Mouse (Mus musculus): ENCODE measurements around the gene Mvp.

Mvp gene

GRCm38 (mm10) chr7:126988816-126989215, 25.6 kb downstream of the Mvp start:
- DNase-seq (ENCODE audit: low spot score) = no peak

DNA sequence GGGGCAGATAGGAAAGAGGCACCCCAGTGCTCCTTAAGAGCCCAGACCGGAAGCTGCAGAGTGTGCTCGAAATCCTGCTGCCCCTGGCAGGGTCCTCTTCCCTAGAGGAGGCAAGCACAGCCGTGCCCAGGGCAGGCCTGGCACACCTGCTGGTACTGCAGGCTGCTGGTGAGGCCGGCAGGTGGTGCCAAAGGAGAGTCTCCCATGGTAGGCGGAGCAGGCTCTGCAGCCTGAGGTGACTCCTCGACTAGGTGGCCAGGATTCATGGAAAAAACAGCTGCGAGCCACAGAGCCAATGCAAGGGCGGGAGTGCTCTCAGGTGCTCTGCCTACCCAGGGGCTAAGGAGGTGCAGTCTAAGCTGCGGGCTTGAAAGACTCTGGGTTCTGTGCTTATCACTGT, 28.1 kb downstream of the Mvp start:
- DNase-seq (ENCODE audit: low spot score) = peak; percentile 63

- DNase-seq (ENCODE audit: low spot score) = no peak
Observed at GRCm38 (mm10) chr7:126984667-126985444, 29.6 kb downstream of the Mvp start.

GRCm38 (mm10) chr7:126983113-126983512, 31.3 kb downstream of the Mvp start:
- DNase-seq (ENCODE audit: low spot score) = no peak

DNA sequence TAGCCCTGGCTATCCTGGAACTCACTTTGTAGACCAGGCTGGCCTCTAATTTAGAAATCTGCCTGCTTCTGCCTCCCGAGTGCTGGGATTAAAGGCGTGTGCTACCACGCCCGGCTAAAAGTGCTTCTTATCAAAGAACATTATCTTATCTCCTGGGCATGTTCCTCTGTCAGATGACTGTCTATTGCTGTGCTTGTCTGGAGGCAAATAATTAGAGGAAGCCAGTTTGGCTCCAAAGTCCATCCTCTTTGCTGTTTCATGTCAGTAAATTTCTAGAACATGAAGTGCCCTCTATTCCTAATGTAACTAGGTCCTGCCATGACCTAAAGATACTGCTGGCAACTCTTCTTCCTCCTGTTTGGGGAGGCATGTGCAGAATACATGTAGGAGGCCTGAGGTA, 32.4 kb downstream of the Mvp start:
- no peak for DNase-seq (ENCODE audit: low spot score)

DNA sequence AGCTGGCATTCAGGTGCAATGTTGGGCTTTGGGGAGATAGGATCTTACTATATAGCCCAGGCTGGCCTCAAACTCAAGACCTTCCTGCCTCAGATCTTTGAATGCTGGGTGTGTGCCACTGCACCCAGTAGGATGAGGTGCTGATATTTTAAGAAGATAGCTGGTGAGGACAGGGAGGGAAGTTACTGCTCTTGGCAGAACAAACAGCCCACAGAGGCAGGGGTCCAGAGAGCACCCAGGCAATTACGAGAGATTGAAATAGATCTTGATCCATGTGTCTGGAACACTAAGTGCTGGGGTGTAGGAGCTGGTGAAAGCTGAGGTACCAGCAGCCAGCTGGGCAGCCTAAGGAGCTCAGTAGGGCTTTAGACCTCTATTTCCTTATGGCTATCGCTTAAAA, 32.8 kb downstream of the Mvp start:
- DNase-seq (ENCODE audit: low spot score) = no peak

GRCm38 (mm10) chr7:126978841-126979240, 35.6 kb downstream of the Mvp start:
- DNase-seq (ENCODE audit: low spot score) = no peak

DNA sequence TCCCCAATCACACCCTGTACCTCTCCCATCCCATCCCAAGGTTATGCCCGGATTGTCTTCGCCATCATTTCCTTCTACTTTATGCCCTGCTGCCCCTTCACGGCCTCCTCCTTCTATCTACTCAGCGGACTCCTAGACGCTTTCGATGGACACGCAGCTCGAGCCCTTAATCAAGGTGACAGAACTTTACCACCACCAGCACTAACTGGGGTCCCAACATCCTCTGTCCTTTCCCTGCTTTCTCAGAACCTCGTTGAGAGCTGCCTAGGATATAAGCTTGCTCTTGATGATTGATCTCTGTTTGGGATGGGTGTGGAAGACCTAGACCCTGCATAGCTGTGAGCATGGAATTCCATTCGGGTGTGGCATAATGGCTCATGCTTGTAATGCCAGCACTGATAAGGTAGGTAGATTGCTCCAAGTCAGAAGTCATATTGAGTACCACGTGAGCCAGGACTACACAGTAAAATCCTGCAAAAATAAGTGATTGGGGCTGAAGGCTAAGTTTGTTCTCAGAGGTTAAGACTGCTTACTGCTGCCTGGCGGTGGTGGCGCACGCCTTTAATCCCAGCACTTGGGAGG, 37.5 kb downstream of the Mvp start:
- DNase-seq (ENCODE audit: low spot score) = peak; percentile 30

DNA sequence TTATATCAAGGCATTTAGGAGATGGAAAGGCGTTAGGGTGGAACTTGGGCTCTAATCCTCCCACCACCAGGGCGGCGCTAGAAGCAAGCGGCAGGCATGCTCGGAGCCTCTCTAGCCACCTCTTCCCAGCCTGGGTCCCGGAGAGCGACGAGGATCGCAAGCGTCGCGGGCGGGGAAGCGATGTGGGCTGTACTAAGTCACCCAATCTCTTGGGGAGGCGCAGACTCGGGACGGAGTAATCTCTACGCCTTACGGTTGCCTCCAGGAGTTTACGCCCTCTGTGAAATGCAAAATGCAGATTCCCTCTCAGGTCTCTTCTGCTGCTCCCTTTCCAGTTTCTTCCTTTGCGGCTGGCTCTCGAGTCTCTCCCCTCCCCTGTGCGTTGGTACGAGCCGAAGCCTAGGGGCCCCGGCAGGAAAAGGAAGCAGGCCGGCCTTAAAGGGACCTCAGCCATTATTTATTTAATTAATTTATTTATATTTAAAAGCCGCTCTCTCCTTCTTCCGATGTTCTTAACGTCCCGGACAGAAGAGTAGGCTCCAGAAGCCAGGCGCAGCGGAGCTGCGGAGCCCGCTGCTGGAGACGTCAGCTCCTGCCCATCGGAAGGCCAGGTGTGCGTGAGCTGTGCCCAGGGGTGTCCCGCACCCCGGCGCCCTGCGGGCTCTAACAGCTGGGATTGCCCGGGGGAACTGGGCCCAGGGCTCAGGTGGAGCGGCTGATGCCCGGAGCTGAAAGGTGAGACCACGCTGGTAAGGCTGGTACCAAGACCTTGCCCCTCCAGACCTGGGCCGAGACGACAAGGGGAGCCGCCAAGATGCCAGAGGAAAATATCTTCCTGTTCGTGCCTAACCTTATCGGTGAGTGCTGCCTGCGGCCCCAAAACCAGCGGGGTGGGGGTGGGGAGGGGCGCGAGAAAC, 38.2 kb downstream of the Mvp start, which contains the start of gene Cdiptos:
Gene Cdiptos (minus strand): TSS at position 149 of the 917 bp plus-strand sequence.
- DNase-seq (ENCODE audit: low spot score) = peak; percentile 97

GRCm38 (mm10) chr7:126975893-126975949, 38.7 kb downstream of the Mvp start, which contains the start of gene Cdipt:
Gene Cdipt (plus strand): TSS chr7:126975914.
- no peak for DNase-seq (ENCODE audit: low spot score)

GRCm38 (mm10) chr7:126975493-126975892, 38.9 kb downstream of the Mvp start:
- DNase-seq (ENCODE audit: low spot score) = no peak

DNA sequence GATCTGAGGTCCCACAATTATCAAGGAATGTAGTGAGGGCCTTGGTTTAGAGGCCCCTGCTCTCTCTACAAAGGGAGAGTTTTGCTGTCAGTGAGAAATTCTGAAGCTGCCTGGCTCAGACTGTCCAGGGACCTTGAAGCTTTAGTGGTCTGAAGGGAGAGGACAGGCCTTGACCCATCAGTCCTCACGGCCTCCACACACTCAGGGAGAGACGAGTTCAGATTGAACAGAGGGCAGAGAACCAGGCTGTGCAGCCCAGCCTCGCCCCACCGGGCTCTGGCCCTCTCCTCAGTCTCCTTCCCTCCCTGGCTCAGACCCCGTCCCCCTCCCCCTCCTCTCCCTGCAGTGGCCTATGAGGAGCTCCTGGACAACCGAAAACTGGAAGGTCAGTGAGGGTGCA, 47.1 kb downstream of the Mvp start:
- no peak for DNase-seq (ENCODE audit: low spot score)

DNA sequence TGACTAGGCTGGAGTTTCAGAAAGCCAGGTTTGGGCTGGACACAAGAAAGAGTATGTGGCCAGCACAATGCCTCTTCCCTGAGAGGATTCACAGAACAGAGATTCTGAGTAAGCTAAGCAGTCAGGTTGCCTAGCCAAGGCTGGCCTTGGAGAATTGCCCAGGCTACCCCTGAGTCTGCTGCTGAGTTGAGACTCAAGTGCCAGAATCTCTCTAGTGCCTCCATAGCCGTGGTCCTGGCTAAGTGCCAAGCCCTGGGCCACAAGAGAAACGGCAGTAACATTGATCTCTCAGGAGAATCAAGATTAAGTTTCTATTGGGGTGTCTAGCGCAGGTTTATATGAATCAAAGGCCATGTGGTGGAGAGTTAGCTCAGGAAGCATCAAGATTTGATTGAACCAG, 48.9 kb downstream of the Mvp start:
- no peak for DNase-seq (ENCODE audit: low spot score)

DNA sequence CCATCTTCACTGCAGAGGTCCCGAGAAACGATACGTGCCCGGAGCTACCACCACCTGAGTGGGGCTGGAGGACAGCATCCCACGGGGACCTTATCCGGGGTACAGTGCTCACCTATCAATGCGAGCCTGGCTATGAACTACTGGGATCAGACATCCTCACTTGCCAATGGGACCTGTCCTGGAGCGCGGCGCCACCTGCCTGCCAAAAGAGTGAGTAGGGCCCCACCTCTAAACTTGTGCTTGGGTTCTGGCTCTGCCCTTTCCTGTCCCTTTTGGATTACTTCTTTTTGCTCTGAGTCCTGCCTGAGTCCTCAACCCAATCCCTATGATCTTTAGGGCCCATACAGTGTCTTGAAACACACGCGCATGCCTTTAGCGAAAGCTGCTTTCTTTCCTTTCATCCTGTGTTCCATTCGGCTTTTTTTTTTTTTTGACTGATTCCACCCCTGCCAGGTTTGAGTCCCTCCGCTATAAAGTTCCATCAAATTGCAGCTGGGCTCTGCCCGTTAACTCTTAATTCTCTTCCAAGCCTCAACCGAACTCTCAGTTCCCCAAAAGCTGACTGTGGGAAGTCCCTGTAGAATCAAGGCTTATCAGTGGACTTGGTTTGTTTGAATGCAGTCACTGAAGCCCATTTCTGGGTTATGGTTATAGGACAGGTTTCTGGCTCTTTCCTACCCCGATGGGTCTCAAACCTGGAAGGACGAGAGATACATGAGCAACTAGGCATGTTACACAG, 50.7 kb downstream of the Mvp start:
- DNase-seq (ENCODE audit: low spot score) = no peak

- no peak for DNase-seq (ENCODE audit: low spot score)
Observed at GRCm38 (mm10) chr7:126961965-126962364, 52.5 kb downstream of the Mvp start.

GRCm38 (mm10) chr7:126961095-126961494, 53.3 kb downstream of the Mvp start:
- no peak for DNase-seq (ENCODE audit: low spot score)

- DNase-seq (ENCODE audit: low spot score) = no peak
Observed at GRCm38 (mm10) chr7:126959780-126960179, 54.6 kb downstream of the Mvp start.

GRCm38 (mm10) chr7:126955125-126955524, 59.3 kb downstream of the Mvp start:
- no peak for DNase-seq (ENCODE audit: low spot score)

DNA sequence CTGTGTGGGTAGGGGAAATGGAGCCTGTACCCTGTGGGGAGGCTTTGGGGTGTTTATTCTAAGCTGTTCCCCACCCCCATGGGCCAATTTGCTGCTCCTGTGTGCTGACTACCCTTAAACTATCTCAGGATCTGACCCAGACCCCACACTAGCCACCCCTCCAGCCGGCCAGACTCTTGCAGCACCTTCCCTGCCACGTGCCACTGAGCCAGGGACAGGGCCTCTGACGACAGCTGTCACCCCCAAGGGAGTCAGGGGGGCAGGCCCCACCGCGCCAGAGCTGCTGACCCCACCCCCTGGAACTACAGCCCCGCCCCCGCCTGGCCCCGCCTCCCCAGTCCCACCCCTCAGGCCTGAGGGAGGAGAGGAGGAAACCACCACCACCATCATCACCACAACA, 61.8 kb downstream of the Mvp start:
- DNase-seq (ENCODE audit: low spot score) = no peak

GRCm38 (mm10) chr7:126951741-126952140, 62.7 kb downstream of the Mvp start:
- DNase-seq (ENCODE audit: low spot score) = peak; percentile 39

DNA sequence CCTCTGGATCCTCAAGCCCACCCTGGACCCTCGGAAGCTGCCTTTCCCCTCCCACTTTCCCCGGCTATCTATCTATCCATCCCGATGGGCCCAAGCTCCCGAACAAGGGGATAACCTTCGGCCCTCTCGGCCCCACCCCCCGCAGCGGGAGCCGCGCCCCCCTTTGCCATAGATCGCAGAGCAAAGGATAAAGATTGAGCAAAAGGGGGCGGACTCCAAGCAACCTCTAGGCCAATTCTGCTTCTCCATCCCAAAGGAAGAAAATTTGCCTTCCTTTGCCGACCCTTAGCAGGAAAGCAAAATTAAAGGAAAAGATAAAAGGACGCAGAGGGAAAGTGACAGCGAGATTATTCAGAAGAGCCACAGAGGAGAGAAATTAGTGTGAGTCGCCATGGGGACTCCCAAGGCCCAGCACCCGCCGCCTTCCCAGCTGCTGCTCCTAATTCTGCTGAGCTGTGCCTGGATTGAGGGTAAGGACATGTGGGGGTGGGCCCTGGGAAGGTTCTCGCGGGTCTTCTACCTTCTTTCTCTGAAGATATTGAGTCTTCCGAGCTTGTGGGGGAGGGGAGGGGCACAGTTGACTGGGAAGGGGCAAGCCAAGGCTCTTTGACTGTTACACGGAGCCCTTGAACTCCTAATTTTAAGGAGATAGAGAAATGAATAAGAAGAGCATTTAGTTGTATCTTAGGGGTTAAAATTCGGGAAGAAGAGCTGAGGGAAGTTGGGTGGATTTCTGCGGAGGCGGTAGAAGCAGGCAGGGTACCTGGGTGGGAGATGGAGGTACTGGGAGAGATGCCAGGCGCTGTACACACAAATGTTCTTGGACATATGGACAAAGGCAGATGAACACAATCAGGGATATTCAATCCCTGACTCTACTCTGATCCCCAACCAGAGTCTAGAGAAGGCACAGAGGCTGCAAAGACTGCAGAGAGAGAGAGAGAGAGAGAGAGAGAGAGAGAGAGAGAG, 63.5 kb downstream of the Mvp start:
- DNase-seq (ENCODE audit: low spot score) = peak; percentile 75
